Mouse (Mus musculus) intestine, embryonic 15.5 days (tissue): ENCODE measurements around the gene Mup16. TPM values are rescaled to one million over a fixed set of nuclear protein-coding genes. Genes with fewer than 3 reads are reported as not detected.
"Not testable (repeated sequence)": the region's sequence is repeated elsewhere in the genome, so short reads cannot be mapped to it uniquely, and the experiment has no call there.

ENCODE experiments used
- ATAC-seq: fragments of 200-750 bp; cut with Nextera tagmentation; 2 replicates; pipeline ENCODE4 v1.8.0; 2017; ENCODE audit warnings: moderate TSS enrichment, moderate library complexity
- H3K27ac ChIP-seq: fragments of 300-500 bp; sonication (generic); 2 replicates; pipeline ENCODE4 v1.5.1; 2015; ENCODE audit warnings: mild to moderate bottlenecking, inconsistent platforms
- H3K27me3 ChIP-seq: fragments of 300-500 bp; sonication (generic); replicated peaks from 2 replicates; pipeline ENCODE4 v1.6.1; 2015; ENCODE audit warnings: inconsistent platforms
- H3K36me3 ChIP-seq: fragments of 300-500 bp; sonication (generic); 2 replicates; pipeline ENCODE4 v1.6.1; 2015; ENCODE audit warnings: inconsistent platforms
- H3K4me1 ChIP-seq: fragments of 300-500 bp; sonication (generic); replicated peaks from 2 replicates; pipeline ENCODE4 v1.6.1; 2015; ENCODE audit warnings: inconsistent platforms
- H3K4me2 ChIP-seq: fragments of 300-500 bp; sonication (generic); replicated peaks from 2 replicates; pipeline ENCODE4 v1.6.1; 2015; ENCODE audit warnings: mild to moderate bottlenecking, inconsistent platforms
- H3K4me3 ChIP-seq: fragments of 300-500 bp; sonication (generic); replicated peaks from 2 replicates; pipeline ENCODE4 v1.5.1; 2015; ENCODE audit warnings: inconsistent platforms
- H3K9ac ChIP-seq: fragments of 300-500 bp; sonication (generic); 2 replicates; pipeline ENCODE4 v1.6.1; 2015; ENCODE audit warnings: inconsistent platforms
- H3K9me3 ChIP-seq: fragments of 300-500 bp; sonication (generic); 2 replicates; pipeline ENCODE4 v1.6.1; 2016; ENCODE audit warnings: inconsistent platforms
- WGBS: fragments of 180-500 bp; shearing (Covaris S2); methylation state at CpG from one replicate; pipeline ENCODE4 v1.1.7; 2015; 5-methylcytosine and 5-hydroxymethylcytosine counted together
- polyA plus RNA-seq: library from polyadenylated mRNA; unstranded; fragments of >200 nt; fragmentation: Nextera tagmentation; extraction: Ambion mirVana; gene quantifications from 2 replicates; pipeline ENCODE4 v1.2.1, GENCODE M21; 2015

Mup16 gene
- not detected in 2 replicates for polyA plus RNA-seq

DNA sequence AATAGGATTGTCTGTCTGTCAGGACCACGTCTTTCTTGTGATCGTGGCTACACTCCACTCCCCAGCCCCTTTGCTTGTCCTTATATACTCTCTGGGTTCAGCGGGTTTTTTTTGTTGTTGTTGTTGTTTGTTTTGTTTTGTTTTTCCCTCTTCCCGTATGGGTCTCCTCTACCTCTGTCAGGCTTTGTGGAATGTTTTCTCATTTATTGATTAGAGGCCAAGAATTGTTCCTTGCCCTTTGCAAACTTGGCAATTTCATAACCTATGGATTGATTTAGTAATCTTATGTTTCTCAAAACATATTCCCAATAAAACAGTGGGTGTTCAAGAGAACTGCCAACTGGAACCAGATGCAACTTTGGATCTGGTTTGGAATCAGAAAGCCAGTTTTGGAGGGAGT is at the start of gene Mup16:
Gene Mup16, minus strand, starts transcription at position 101 of the 400 bp plus-strand sequence.
- H3K9me3 ChIP-seq, H3K27me3 ChIP-seq, H3K4me2 ChIP-seq, H3K27ac ChIP-seq, ATAC-seq, H3K36me3 ChIP-seq, H3K4me3 ChIP-seq, H3K4me1 ChIP-seq, H3K9ac ChIP-seq: not testable (repeated sequence)
- WGBS, result 85% methylated on average over 2 of the region's 4 CpGs

GRCm38 (mm10) chr4:61555887-61556286 is 36.6 kb upstream of the Mup16 start:
- WGBS, result 36% methylated on average over 2 of the region's 2 CpGs
- H3K9me3 ChIP-seq, H3K4me1 ChIP-seq, H3K4me2 ChIP-seq, H3K4me3 ChIP-seq, H3K36me3 ChIP-seq, H3K27me3 ChIP-seq, H3K27ac ChIP-seq, ATAC-seq, H3K9ac ChIP-seq: not testable (repeated sequence)

Other genes with a start within 250 kb of the Mup16 start
- not detected in 2 replicates for gene Mup14, start 215.5 kb downstream of the Mup16 start, polyA plus RNA-seq
- gene Mup15, start 79.8 kb downstream of the Mup16 start, polyA plus RNA-seq, result not detected in 2 replicates
- gene Mup17, start 76.3 kb upstream of the Mup16 start, polyA plus RNA-seq, result not detected in 2 replicates
- gene Mup18, start 154.6 kb upstream of the Mup16 start, polyA plus RNA-seq, result not detected in 2 replicates